Mouse (Mus musculus) left cerebral cortex, adult 9 months (tissue): ENCODE data around the gene Dynlt1f.
"Not testable (repeated sequence)": the region's sequence is repeated elsewhere in the genome, so short reads cannot be mapped to it uniquely, and the experiment has no call there.

Source experiments
- DNase-seq, 2 experiments: peaks; one replicate each; pipeline ENCODE4 v3.0.0; 2022; ENCODE audit warnings: low spot score in 2 of 2

The Dynlt1f gene

GRCm38 (mm10) chr17:6661093-6661816, 5.6 kb upstream of the Dynlt1f start:
- not testable (repeated sequence) for DNase-seq

- DNase-seq = not testable (repeated sequence)
These were observed 4.9 kb upstream of the Dynlt1f start for GRCm38 (mm10) chr17:6660589-6660988.

- not testable (repeated sequence) for DNase-seq
These were observed 3.1 kb upstream of the Dynlt1f start, which contains the start of gene Sytl3 for GRCm38 (mm10) chr17:6658801-6659200. TSS of gene Sytl3 (plus strand) at chr17:6659093.

- DNase-seq = peak in 1 of 2 experiments; percentile 35
These were observed 771 bp upstream of the Dynlt1f start for GRCm38 (mm10) chr17:6656471-6656870.

GRCm38 (mm10) chr17:6655087-6655511, 601 bp downstream of the Dynlt1f start:
- DNase-seq = peak in 1 of 2 experiments; percentile 59

- not testable (repeated sequence) for DNase-seq
These were observed 2.3 kb downstream of the Dynlt1f start for GRCm38 (mm10) chr17:6653341-6653946.

GRCm38 (mm10) chr17:6650904-6651565, 4.7 kb downstream of the Dynlt1f start:
- peak in 1 of 2 experiments; percentile 66 for DNase-seq

- DNase-seq = not testable (repeated sequence)
These were observed 8.2 kb downstream of the Dynlt1f start for GRCm38 (mm10) chr17:6647452-6647851.

GRCm38 (mm10) chr17:6646841-6647240, 8.9 kb downstream of the Dynlt1f start:
- DNase-seq = not testable (repeated sequence)

GRCm38 (mm10) chr17:6645668-6646067, 10.0 kb downstream of the Dynlt1f start:
- not testable (repeated sequence) for DNase-seq

- not testable (repeated sequence) for DNase-seq
These were observed 11.0 kb downstream of the Dynlt1f start for GRCm38 (mm10) chr17:6644673-6645072.

- DNase-seq = not testable (repeated sequence)
These were observed 11.5 kb downstream of the Dynlt1f start for GRCm38 (mm10) chr17:6644210-6644609.

- not testable (repeated sequence) for DNase-seq
These were observed 14.8 kb downstream of the Dynlt1f start for GRCm38 (mm10) chr17:6640771-6641429.

- not testable (repeated sequence) for DNase-seq
These were observed 15.6 kb downstream of the Dynlt1f start for GRCm38 (mm10) chr17:6640044-6640637.

GRCm38 (mm10) chr17:6639486-6639885, 16.2 kb downstream of the Dynlt1f start:
- not testable (repeated sequence) for DNase-seq

- DNase-seq = not testable (repeated sequence)
These were observed 17.3 kb downstream of the Dynlt1f start for GRCm38 (mm10) chr17:6638444-6638843.

GRCm38 (mm10) chr17:6637434-6637833, 18.3 kb downstream of the Dynlt1f start:
- not testable (repeated sequence) for DNase-seq

GRCm38 (mm10) chr17:6636861-6637260, 18.8 kb downstream of the Dynlt1f start:
- no peak for DNase-seq

- not testable (repeated sequence) for DNase-seq
These were observed 19.9 kb downstream of the Dynlt1f start for GRCm38 (mm10) chr17:6635781-6636180.

- DNase-seq = not testable (repeated sequence)
These were observed 22.9 kb downstream of the Dynlt1f start for GRCm38 (mm10) chr17:6632850-6633249.

GRCm38 (mm10) chr17:6630398-6630797, 25.3 kb downstream of the Dynlt1f start:
- DNase-seq = not testable (repeated sequence)
